In genomic region chr9:44485105-44485515, GRCm38 (mm10) we compare ENCODE assay signal across 8 mouse cellular contexts. TPM values are rescaled to one million over a fixed set of nuclear protein-coding genes. Genes with fewer than 3 reads are reported as not detected.
A peak's percentile ranks its signal among the peaks of the same experiment; 100 is the strongest.
DNase-seq lines count a peak whose midpoint lies in the region; ATAC-seq and TF ChIP-seq lines count a peak whose summit lies in the region.

No protein-coding gene starts in this region.

- no peak for ATAC-seq in lung, postnatal 0 days
- ATAC-seq in limb, embryonic 13.5 days (ENCODE audit: low FRiP score, low read depth), result no peak
- ATAC-seq in stomach, embryonic 15.5 days (ENCODE audit: insufficient read depth, low FRiP score, low read depth), result no peak

- H3K27me3 ChIP-seq in lung, postnatal 0 days (replicated peaks; ENCODE audit: insufficient read depth, low read length), result no peaks in the 10 kb centered on the region
- H3K27me3 ChIP-seq in limb, embryonic 13.5 days, result no peaks in the 10 kb centered on the region
- H3K27me3 ChIP-seq in stomach, embryonic 15.5 days (replicated peaks), result no peaks in the 10 kb centered on the region

- 23% methylated on average over 6 of the region's 6 CpGs for WGBS in lung, postnatal 0 days
- WGBS in limb, embryonic 13.5 days, result 17% methylated on average over 6 of the region's 6 CpGs
- WGBS in stomach, embryonic 15.5 days, result 32% methylated on average over 6 of the region's 6 CpGs

- H3K27ac ChIP-seq in lung, postnatal 0 days (ENCODE audit: low read length), result peak overlapping the region; percentile 96
- H3K27ac ChIP-seq in limb, embryonic 13.5 days, result peak overlapping the region; percentile 98
- H3K27ac ChIP-seq in stomach, embryonic 15.5 days, result peak overlapping the region; percentile 97

- H3K4me3 ChIP-seq in lung, postnatal 0 days (ENCODE audit: low read depth, low read length), result peak overlapping the region; percentile 88
- peak overlapping the region; percentile 98 for H3K4me3 ChIP-seq in limb, embryonic 13.5 days
- peak overlapping the region; percentile 96 for H3K4me3 ChIP-seq in stomach, embryonic 15.5 days (replicated peaks)

- peaks cover 45% of the 10 kb centered on the region for H3K4me1 ChIP-seq in lung, postnatal 0 days (ENCODE audit: insufficient read depth, low read depth, low read length)
- H3K4me1 ChIP-seq in limb, embryonic 13.5 days, result peaks cover 80% of the 10 kb centered on the region
- peaks cover 71% of the 10 kb centered on the region for H3K4me1 ChIP-seq in stomach, embryonic 15.5 days

- no peak for TF ChIP-seq EP300 in lung, postnatal 0 days (IDR thresholded peaks at IDR 0.05)

- no peak for TF ChIP-seq CTCF in lung, postnatal 0 days (IDR thresholded peaks at IDR 0.05)

- H3K9ac ChIP-seq in lung, postnatal 0 days (replicated peaks; ENCODE audit: low read depth), result peak overlapping the region; percentile 32; the same call in 1 of the 2 replicates
- peak overlapping the region; percentile 99 for H3K9ac ChIP-seq in limb, embryonic 13.5 days
- peak overlapping the region; percentile 10; the same call in 1 of the 2 replicates for H3K9ac ChIP-seq in stomach, embryonic 15.5 days

- peak overlapping the region; percentile 77 for H3K4me2 ChIP-seq in lung, postnatal 0 days (replicated peaks; ENCODE audit: low read depth, low read length)
- H3K4me2 ChIP-seq in limb, embryonic 13.5 days (replicated peaks), result peak overlapping the region; percentile 97
- H3K4me2 ChIP-seq in stomach, embryonic 15.5 days, result peak overlapping the region; percentile 69

- DNase-seq in adrenal gland, postnatal 10 days, result peak; percentile 25
- no peak for DNase-seq in adrenal gland, adult 8-10 months
- no peak for DNase-seq in lung, postnatal 0 days (ENCODE audit: low spot score)
- no peak for DNase-seq in lung, postnatal 10 days
- no peak for DNase-seq in embryo, embryonic 10 days (ENCODE audit: low spot score)
- no peak for DNase-seq in right cerebral cortex, adult 2 months (ENCODE audit: low spot score in 2 of 2)

- no peaks in the 10 kb centered on the region for H3K36me3 ChIP-seq in lung, postnatal 0 days (ENCODE audit: insufficient read depth, low read length)
- peaks cover 2% of the 10 kb centered on the region; the same call in 1 of the 2 replicates for H3K36me3 ChIP-seq in limb, embryonic 13.5 days
- H3K36me3 ChIP-seq in stomach, embryonic 15.5 days, result no peaks in the 10 kb centered on the region

- H3K9me3 ChIP-seq in lung, postnatal 0 days (ENCODE audit: low read length), result no peaks in the 10 kb centered on the region
- no peaks in the 10 kb centered on the region for H3K9me3 ChIP-seq in limb, embryonic 13.5 days
- no peaks in the 10 kb centered on the region for H3K9me3 ChIP-seq in stomach, embryonic 15.5 days

RNA-seq across cellular contexts. Expression of gene Bcl9l, which starts 2.5 kb away (rescaled TPM):
- 10 to 100 TPM; 64.6 to 72.6 TPM for total RNA-seq in adrenal gland, postnatal 10 days (2021)
- total RNA-seq in adrenal gland, adult 8-10 months (2022), result 10 to 100 TPM; 48.9 to 76.1 (median 66.7) TPM
- polyA plus RNA-seq in lung, postnatal 0 days (2015; fragmentation: Nextera tagmentation; extraction: Ambion mirVana), result 10.7 and 12.3 TPM in 2 replicates
- 14.5 and 15.0 TPM in 2 replicates for polyA plus RNA-seq in limb, embryonic 13.5 days (2015; fragmentation: Nextera tagmentation; extraction: Ambion mirVana)
- polyA plus RNA-seq in stomach, embryonic 15.5 days (2015; fragmentation: Nextera tagmentation; extraction: Ambion mirVana), result 12.0 and 12.1 TPM in 2 replicates

RNA-seq across cellular contexts. Expression of gene Upk2, which starts 30.3 kb away (rescaled TPM):
- total RNA-seq in adrenal gland, postnatal 10 days (2021), result not detected
- not detected for total RNA-seq in adrenal gland, adult 8-10 months (2022)
- polyA plus RNA-seq in lung, postnatal 0 days (2015; fragmentation: Nextera tagmentation; extraction: Ambion mirVana), result 2.2 and 2.3 TPM in 2 replicates
- polyA plus RNA-seq in limb, embryonic 13.5 days (2015; fragmentation: Nextera tagmentation; extraction: Ambion mirVana), result 0.31 and 0.36 TPM in 2 replicates
- polyA plus RNA-seq in stomach, embryonic 15.5 days (2015; fragmentation: Nextera tagmentation; extraction: Ambion mirVana), result 18.2 and 26.2 TPM in 2 replicates

RNA-seq across cellular contexts. Expression of gene Foxr1, which starts 44.2 kb away (rescaled TPM):
- not detected for total RNA-seq in adrenal gland, postnatal 10 days (2021)
- not detected for total RNA-seq in adrenal gland, adult 8-10 months (2022)
- not detected in 2 replicates for polyA plus RNA-seq in lung, postnatal 0 days (2015; fragmentation: Nextera tagmentation; extraction: Ambion mirVana)
- polyA plus RNA-seq in limb, embryonic 13.5 days (2015; fragmentation: Nextera tagmentation; extraction: Ambion mirVana), result not detected in 2 replicates
- polyA plus RNA-seq in stomach, embryonic 15.5 days (2015; fragmentation: Nextera tagmentation; extraction: Ambion mirVana), result not detected in 2 replicates

Comparison
In these comparisons a context has a peak if more than half of its experiments do, and no peak if none do; other contexts are left out.
1. H3K9ac ChIP-seq: peak in every context shown above with its lines; median percentile 99 in limb, embryonic 13.5 days; 32 in lung, postnatal 0 days; 10 in stomach, embryonic 15.5 days.